Mouse (Mus musculus): ENCODE results near the gene Cd300e.

DNA sequence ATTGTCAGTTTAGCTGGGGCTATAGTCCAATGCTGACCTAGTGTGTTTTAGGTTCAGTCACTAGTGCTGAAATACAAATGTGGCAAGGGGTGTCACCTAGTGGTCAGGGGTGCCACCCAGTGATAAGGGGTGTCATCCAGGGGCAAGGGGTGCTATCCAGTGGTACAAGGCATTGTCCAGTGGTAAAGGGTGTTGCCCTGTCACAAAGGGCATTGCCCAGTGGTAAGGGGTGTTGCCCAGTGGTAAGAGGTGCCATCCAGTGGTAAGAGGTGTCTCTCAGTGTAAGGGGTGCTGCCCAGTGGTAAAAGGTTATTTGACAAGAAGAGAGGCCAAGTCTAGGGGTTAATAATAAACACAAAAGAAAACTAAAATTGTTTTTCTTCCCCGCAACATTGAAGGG, 15.5 kb upstream of the Cd300e start:
- TF ChIP-seq EP300 (IDR thresholded peaks at IDR 0.05; ENCODE audit: low read depth): no peak
- TF ChIP-seq CTCF (IDR thresholded peaks at IDR 0.05; ENCODE audit: low read depth): no peak

Data from liver, postnatal 0 days (tissue).